Mouse (Mus musculus) heart, embryonic 16.5 days (tissue): ENCODE data around the gene Pld2. TPM values are rescaled to one million over a fixed set of nuclear protein-coding genes. Genes with fewer than 3 reads are reported as not detected.

Experiments
- ATAC-seq: fragments of 200-750 bp; cut with Nextera tagmentation; replicated peaks from 2 replicates; pipeline ENCODE4 v1.8.0; 2017; ENCODE audit warnings: moderate number of reproducible peaks; ENCODE audit not compliant: insufficient read depth, low FRiP score; ENCODE audit errors: extremely low read depth
- H3K27ac ChIP-seq: fragments of 300-500 bp; sonication (generic); 2 replicates; pipeline ENCODE4 v1.5.1; 2014; ENCODE audit warnings: mild to moderate bottlenecking, low read length, control low read depth, moderate library complexity
- H3K27me3 ChIP-seq: fragments of 300-500 bp; sonication (generic); 2 replicates; pipeline ENCODE4 v1.6.1; 2014; ENCODE audit warnings: low read length, mixed read lengths; ENCODE audit not compliant: control insufficient read depth, insufficient read depth
- H3K36me3 ChIP-seq: fragments of 300-500 bp; sonication (generic); 2 replicates; pipeline ENCODE4 v1.6.1; 2014; ENCODE audit not compliant: control insufficient read depth, insufficient read depth
- H3K4me1 ChIP-seq: fragments of 300-500 bp; sonication (generic); 2 replicates; pipeline ENCODE4 v1.6.1; 2014; ENCODE audit warnings: low read length, mixed read lengths; ENCODE audit not compliant: control insufficient read depth, insufficient read depth
- H3K4me2 ChIP-seq: fragments of 300-500 bp; sonication (generic); 2 replicates; pipeline ENCODE4 v1.6.1; 2014; ENCODE audit warnings: low read depth, mild to moderate bottlenecking, control low read depth, low read length
- H3K4me3 ChIP-seq: fragments of 300-500 bp; sonication (generic); 2 replicates; pipeline ENCODE4 v1.5.1; 2014; ENCODE audit warnings: mild to moderate bottlenecking, control low read depth, low read length
- H3K9ac ChIP-seq: fragments of 300-500 bp; sonication (generic); 2 replicates; pipeline ENCODE4 v1.6.1; 2014; ENCODE audit warnings: low read length, control low read depth
- H3K9me3 ChIP-seq: fragments of 300-500 bp; sonication (generic); replicated peaks from 2 replicates; pipeline ENCODE4 v1.6.1; 2016; ENCODE audit warnings: low read length; ENCODE audit not compliant: control insufficient read depth
- WGBS: fragments of 180-500 bp; shearing (Covaris S2); extraction: QIAGEN DNeasy Blood & Tissue Kit; methylation state at CpG from one replicate; pipeline ENCODE4 v1.1.7; 2014; 5-methylcytosine and 5-hydroxymethylcytosine counted together
- polyA plus RNA-seq: library from polyadenylated mRNA; unstranded; fragments of >200 nt; fragmentation: Nextera tagmentation; extraction: Ambion mirVana; gene quantifications from 2 replicates; pipeline ENCODE4 v1.2.1, GENCODE M21; 2015

Pld2 gene
- polyA plus RNA-seq, 1 experiment from 2014 or later, result 9.1 TPM

DNA sequence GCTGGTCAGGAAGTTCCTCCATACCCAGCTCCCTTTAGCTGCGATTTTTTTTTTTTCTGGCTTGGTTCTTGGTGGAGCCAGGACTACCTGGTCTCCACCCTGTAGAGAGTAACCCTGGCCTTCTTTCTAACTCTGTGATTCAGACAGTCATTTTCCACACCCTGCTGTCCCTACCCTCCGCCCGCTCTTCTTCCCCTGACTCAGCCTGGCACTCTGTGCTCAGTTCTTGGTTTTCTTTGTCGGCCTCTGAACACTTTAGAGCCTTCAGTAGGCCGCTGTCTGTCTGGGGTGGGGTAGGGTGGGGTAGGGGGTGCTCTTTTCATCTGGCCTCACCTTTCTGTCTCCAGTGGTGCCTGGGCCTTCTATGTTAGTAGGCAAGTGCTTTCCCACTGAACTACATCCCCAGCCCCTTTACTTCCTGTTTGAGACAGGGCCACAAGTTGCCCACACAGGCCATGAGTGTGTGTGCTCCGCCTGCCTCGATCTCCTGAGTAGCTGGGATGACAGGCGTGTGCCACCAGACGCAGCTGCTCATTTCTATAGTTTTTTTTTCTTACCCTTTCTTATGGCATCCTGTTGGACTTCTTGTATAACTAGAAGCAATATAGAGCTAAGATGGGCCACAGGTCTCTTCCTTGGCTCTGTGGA is 40.0 kb downstream of the Pld2 start:
- no peak overlapping the region for H3K27ac ChIP-seq
- no peaks in the 10 kb centered on the region for H3K27me3 ChIP-seq
- 76% methylated on average over 9 of the region's 9 CpGs for WGBS
- no peaks in the 10 kb centered on the region for H3K36me3 ChIP-seq
- no peaks in the 10 kb centered on the region for H3K9me3 ChIP-seq
- no peak overlapping the region for H3K9ac ChIP-seq
- ATAC-seq, result no peak
- no peak overlapping the region for H3K4me2 ChIP-seq
- peaks cover 32% of the 10 kb centered on the region for H3K4me1 ChIP-seq
- no peak overlapping the region for H3K4me3 ChIP-seq

- Histone ChIP-seq H3K27ac (no peak overlapping the region), H3K9me3 (no peaks in the 10 kb centered on the region)
Measured at GRCm38 (mm10) chr11:70580358-70580720, 40.5 kb downstream of the Pld2 start.

GRCm38 (mm10) chr11:70580921-70581320 is 41.1 kb downstream of the Pld2 start:
- Histone ChIP-seq H3K27me3 (no peaks in the 10 kb centered on the region), H3K9me3 (no peaks in the 10 kb centered on the region), H3K4me1 (peaks cover 43% of the 10 kb centered on the region), H3K9ac (no peak overlapping the region), H3K4me2 (no peak overlapping the region), H3K36me3 (no peaks in the 10 kb centered on the region), H3K27ac (no peak overlapping the region), H3K4me3 (no peak overlapping the region)
- 73% methylated on average over 3 of the region's 3 CpGs for WGBS
- ATAC-seq, result no peak

More at GRCm38 (mm10) chr11:70580358-70580720, 40.5 kb downstream of the Pld2 start:
- H3K4me2 ChIP-seq, result no peak overlapping the region
- H3K4me3 ChIP-seq, result no peak overlapping the region
- 62% methylated on average over 5 of the region's 5 CpGs for WGBS
- no peaks in the 10 kb centered on the region for H3K36me3 ChIP-seq
- H3K27me3 ChIP-seq, result no peaks in the 10 kb centered on the region
- no peak for ATAC-seq
- H3K4me1 ChIP-seq, result peaks cover 37% of the 10 kb centered on the region
- H3K9ac ChIP-seq, result no peak overlapping the region

GRCm38 (mm10) chr11:70582196-70582595 is 42.3 kb downstream of the Pld2 start:
- no peaks in the 10 kb centered on the region for H3K27me3 ChIP-seq
- WGBS, result 56% methylated on average over 3 of the region's 3 CpGs
- H3K4me1 ChIP-seq, result peaks cover 44% of the 10 kb centered on the region
- H3K4me2 ChIP-seq, result no peak overlapping the region
- no peak overlapping the region for H3K4me3 ChIP-seq
- ATAC-seq, result no peak
- no peaks in the 10 kb centered on the region for H3K9me3 ChIP-seq
- H3K36me3 ChIP-seq, result no peaks in the 10 kb centered on the region
- H3K9ac ChIP-seq, result no peak overlapping the region
- H3K27ac ChIP-seq, result no peak overlapping the region

DNA sequence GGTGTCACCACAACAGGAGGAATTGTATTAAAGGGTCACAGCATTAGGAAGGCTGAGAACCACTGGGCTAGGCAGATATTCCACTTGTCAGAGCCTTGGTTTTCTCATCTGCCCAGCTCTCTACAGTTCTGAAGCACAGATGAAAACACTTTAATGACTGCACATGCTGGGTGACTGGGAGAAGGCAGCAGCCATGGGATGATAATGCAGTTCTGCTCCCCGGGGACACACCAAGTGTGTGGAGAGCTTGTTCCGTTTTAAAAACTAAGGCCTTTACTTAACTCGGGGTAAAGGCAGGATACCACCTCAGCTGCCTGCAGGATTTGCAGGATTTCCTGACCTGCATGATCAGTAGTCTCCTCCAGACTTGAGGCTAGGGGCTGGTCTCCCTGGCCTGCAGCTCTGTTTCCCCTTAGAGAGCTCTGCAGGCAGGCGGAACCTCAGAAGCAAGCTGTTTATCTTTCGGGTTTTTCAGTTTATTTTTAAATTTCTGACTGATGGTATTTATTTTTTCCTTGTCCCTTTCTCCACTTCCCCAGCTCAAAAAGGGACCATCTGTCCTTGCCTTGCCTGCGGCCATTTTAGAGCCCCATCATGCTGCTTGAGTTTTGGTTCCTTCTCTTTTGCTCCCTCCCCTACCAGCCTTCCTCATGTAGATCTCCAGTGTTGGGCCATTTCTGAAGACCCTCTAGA is 43.3 kb downstream of the Pld2 start:
- peaks cover 43% of the 10 kb centered on the region for H3K4me1 ChIP-seq
- no peak overlapping the region for H3K4me2 ChIP-seq
- no peaks in the 10 kb centered on the region for H3K27me3 ChIP-seq
- H3K9ac ChIP-seq, result no peak overlapping the region
- H3K27ac ChIP-seq, result peak overlapping the region; percentile 33
- H3K36me3 ChIP-seq, result no peaks in the 10 kb centered on the region
- H3K4me3 ChIP-seq, result no peak overlapping the region
- 51% methylated on average over 6 of the region's 6 CpGs for WGBS
- H3K9me3 ChIP-seq, result no peaks in the 10 kb centered on the region
- ATAC-seq, result no peak

- 81% methylated on average over 7 of the region's 7 CpGs for WGBS
- H3K27me3 ChIP-seq, result no peaks in the 10 kb centered on the region
- H3K9me3 ChIP-seq, result no peaks in the 10 kb centered on the region
- no peaks in the 10 kb centered on the region for H3K36me3 ChIP-seq
- H3K9ac ChIP-seq, result no peak overlapping the region
- no peak overlapping the region for H3K4me2 ChIP-seq
- H3K4me1 ChIP-seq, result peaks cover 41% of the 10 kb centered on the region
- no peak overlapping the region for H3K4me3 ChIP-seq
- H3K27ac ChIP-seq, result peak overlapping the region; percentile 33
- ATAC-seq, result no peak
Measured at GRCm38 (mm10) chr11:70583775-70584174, 43.9 kb downstream of the Pld2 start.

DNA sequence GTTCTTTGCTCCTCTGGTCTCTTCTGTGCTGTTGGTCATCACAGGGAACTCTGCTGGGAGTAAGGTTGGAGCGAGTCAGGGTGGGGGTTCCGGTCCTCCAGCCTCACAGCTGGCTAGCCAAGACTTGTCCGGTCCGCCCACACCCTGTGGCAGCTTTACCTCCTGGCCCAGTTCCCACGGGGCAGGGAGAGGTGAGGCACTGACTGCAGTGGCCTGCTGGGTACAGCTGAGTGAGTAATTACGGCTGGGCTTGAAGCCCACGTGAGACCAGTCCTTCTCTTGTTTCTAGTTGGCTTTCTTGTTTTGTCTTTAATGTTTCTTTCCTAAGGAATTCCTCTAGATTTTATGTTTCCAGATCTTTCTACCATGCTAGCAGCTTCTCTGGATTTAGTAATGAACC is 45.6 kb downstream of the Pld2 start:
- WGBS, result 45% methylated on average over 7 of the region's 7 CpGs
- H3K27ac ChIP-seq, result peak overlapping the region; percentile 66
- H3K27me3 ChIP-seq, result no peaks in the 10 kb centered on the region
- H3K4me3 ChIP-seq, result no peak overlapping the region
- no peaks in the 10 kb centered on the region for H3K9me3 ChIP-seq
- H3K9ac ChIP-seq, result peak overlapping the region; percentile 40; the same call in 1 of the 2 replicates
- peaks cover 34% of the 10 kb centered on the region for H3K4me1 ChIP-seq
- ATAC-seq, result peak; percentile 81
- no peaks in the 10 kb centered on the region for H3K36me3 ChIP-seq
- no peak overlapping the region for H3K4me2 ChIP-seq

GRCm38 (mm10) chr11:70586261-70586660 is 46.4 kb downstream of the Pld2 start:
- ATAC-seq, result no peak
- 73% methylated on average over 3 of the region's 3 CpGs for WGBS
- H3K4me1 ChIP-seq, result peaks cover 30% of the 10 kb centered on the region
- no peaks in the 10 kb centered on the region for H3K27me3 ChIP-seq
- H3K36me3 ChIP-seq, result no peaks in the 10 kb centered on the region
- H3K4me3 ChIP-seq, result no peak overlapping the region
- no peak overlapping the region for H3K27ac ChIP-seq
- H3K4me2 ChIP-seq, result no peak overlapping the region
- no peaks in the 10 kb centered on the region for H3K9me3 ChIP-seq
- no peak overlapping the region for H3K9ac ChIP-seq

- Histone ChIP-seq H3K9me3 (no peaks in the 10 kb centered on the region), H3K4me3 (no peak overlapping the region), H3K4me2 (no peak overlapping the region), H3K9ac (no peak overlapping the region), H3K27me3 (no peaks in the 10 kb centered on the region), H3K36me3 (no peaks in the 10 kb centered on the region), H3K4me1 (peaks cover 28% of the 10 kb centered on the region), H3K27ac (no peak overlapping the region)
- WGBS, result 72% methylated on average over 5 of the region's 5 CpGs
- ATAC-seq, result no peak
Measured at GRCm38 (mm10) chr11:70586954-70587353, 47.1 kb downstream of the Pld2 start.
